Mouse (Mus musculus): ENCODE results near the gene Igsf1. TPM values are rescaled to one million over a fixed set of nuclear protein-coding genes. Genes with fewer than 3 reads are reported as not detected.

Gene Igsf1
- 1 to 10 TPM; 8.3 to 8.8 TPM for total RNA-seq (2021)

DNA sequence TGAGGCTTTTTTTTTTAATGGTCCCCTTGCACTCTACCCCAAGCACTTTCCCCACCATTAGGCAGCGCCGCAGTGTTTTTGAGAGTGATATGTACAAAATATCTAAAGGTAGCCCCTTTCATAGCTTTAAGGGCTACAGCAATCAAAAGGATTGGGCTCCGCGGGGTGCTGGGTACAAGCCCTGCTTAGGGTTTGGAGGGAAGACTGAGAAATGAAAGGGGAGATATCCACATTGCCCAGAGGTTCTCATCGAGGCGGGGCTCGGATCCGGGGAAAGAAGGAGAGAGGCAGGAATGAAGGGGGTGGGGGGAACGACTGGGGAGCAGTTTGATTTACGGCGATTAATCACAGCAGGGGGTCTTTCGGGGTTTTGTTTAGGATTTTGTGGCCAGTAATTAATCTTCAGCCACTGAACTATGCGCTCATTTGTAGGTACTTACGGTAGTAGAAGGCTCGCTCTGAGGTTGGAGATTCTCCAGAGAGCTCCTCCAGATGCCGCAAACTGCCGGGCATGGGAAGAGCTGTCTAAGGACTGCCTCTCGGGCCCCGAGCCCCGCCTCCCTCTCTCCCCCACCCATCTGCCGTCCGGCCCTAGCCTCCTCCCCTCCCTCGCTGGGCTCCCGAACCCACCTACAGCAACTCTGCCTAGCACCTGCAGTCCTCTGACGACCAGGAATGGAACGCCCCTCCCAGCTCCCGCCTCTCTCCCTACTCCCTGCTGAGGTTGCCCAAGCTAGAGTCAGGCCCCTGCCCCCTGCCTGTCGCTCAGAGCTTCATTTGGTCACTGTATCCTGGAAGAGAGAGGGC lies at the start of gene Igsf1:
TSS of gene Igsf1 (minus strand) at position 537 of the 807 bp plus-strand sequence.
- DNase-seq, result peak in 1 of 2 experiments; percentile 9

DNA sequence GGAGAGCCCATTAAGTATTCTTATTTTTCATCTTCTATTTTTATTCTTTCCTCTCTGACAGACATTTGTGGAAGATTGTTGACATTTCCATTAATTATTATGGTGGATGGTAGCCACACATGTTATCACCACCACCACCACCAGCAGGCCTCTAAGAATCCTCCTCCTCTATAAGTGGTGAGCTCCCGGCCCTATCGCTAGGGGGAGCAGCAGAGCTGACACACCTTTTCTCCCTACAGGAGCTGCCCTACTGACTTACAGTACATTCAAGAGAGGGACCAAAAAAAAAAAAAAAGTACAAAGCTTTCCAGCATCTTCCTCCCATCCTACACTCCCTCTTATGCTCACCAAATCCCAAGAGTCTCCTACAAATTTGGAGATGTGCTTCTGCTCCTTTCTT lies 26.7 kb downstream of the Igsf1 start:
- DNase-seq, result no peak

DNA sequence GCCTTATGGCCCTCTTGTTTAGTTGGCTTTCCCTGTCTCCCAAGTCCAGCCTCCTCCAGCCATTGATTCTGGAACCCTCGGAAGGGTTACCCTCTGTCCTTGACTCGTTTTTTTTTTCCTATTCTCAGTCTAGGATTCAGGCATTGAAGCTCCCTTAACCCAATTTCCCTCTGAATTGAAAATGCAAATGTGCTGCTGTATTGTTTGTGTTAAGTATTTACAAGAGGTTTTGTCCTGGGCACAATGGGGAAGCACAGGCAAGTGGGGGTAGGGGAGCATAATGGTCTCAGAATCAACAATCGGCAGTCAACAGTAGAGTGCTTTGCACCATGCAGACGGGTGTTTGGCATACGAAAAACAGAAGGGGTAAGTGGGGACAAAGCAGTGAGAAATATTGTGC lies 52.4 kb downstream of the Igsf1 start:
- DNase-seq, result no peak

DNA sequence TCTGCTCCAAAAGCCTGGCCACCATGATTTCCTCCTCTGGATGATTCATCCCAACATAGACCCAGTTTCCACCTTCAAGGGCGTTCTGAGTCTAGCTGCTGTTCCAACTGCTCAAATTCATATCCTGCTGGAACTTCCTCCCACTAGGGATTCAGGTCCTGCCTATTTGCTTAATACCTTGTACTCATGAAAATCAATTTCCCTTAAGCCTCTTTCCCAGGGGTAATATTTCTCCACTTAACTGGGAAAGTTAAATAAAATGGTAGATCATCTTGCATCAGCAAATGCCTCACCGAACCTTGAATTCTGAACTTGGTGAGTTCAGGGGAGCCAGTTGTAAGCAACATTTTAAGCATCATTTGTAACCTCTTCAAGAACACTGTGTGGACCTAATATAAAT lies 62.6 kb downstream of the Igsf1 start, which contains the start of gene Olfr1321:
TSS of gene Olfr1321 (minus strand) at position 101 of the 400 bp plus-strand sequence.
- DNase-seq, result no peak

Other genes starting within 250 kb of the Igsf1 start
- gene Olfr1320, start 125.4 kb downstream of the Igsf1 start, total RNA-seq (2021), result not detected
- not detected for gene Olfr1321, start 62.7 kb downstream of the Igsf1 start, total RNA-seq (2021)
- gene Olfr1322, start 93.7 kb upstream of the Igsf1 start, total RNA-seq (2021), result not detected
- gene Olfr1323, start 221.6 kb upstream of the Igsf1 start, total RNA-seq (2021), result not detected

Data from layer of hippocampus, postnatal 36 days (tissue).